Mouse (Mus musculus): ENCODE measurements around the gene Ntm.

Ntm gene

GRCm38 (mm10) chr9:29216528-29216927 is 746.4 kb downstream of the Ntm start:
- no peak for DNase-seq

GRCm38 (mm10) chr9:29215796-29216195 is 747.1 kb downstream of the Ntm start:
- no peak for DNase-seq

- DNase-seq = no peak
Measured at GRCm38 (mm10) chr9:29215241-29215640, 747.7 kb downstream of the Ntm start.

- DNase-seq = no peak
Measured at GRCm38 (mm10) chr9:29209243-29209642, 753.7 kb downstream of the Ntm start.

- DNase-seq = no peak
Measured at GRCm38 (mm10) chr9:29208142-29208541, 754.8 kb downstream of the Ntm start.

GRCm38 (mm10) chr9:29205680-29206079 is 757.3 kb downstream of the Ntm start:
- DNase-seq = no peak

GRCm38 (mm10) chr9:29202196-29202595 is 760.7 kb downstream of the Ntm start:
- DNase-seq = no peak

- no peak for DNase-seq
Measured at GRCm38 (mm10) chr9:29201163-29202053, 761.5 kb downstream of the Ntm start.

GRCm38 (mm10) chr9:29197046-29197445 is 765.9 kb downstream of the Ntm start:
- DNase-seq = no peak

- no peak for DNase-seq
Measured at GRCm38 (mm10) chr9:29194265-29194664, 768.7 kb downstream of the Ntm start.

- no peak for DNase-seq
Measured at GRCm38 (mm10) chr9:29183011-29183410, 779.9 kb downstream of the Ntm start.

GRCm38 (mm10) chr9:29181661-29182060 is 781.3 kb downstream of the Ntm start:
- DNase-seq = no peak

GRCm38 (mm10) chr9:29165731-29166130 is 797.2 kb downstream of the Ntm start:
- no peak for DNase-seq

GRCm38 (mm10) chr9:29161059-29161642 is 801.8 kb downstream of the Ntm start:
- no peak for DNase-seq

- no peak for DNase-seq
Measured at GRCm38 (mm10) chr9:29145901-29146300, 817.0 kb downstream of the Ntm start.

GRCm38 (mm10) chr9:29136039-29136438 is 826.9 kb downstream of the Ntm start:
- no peak for DNase-seq

- no peak for DNase-seq
Measured at GRCm38 (mm10) chr9:29130717-29131292, 832.1 kb downstream of the Ntm start.

GRCm38 (mm10) chr9:29130316-29130715 is 832.6 kb downstream of the Ntm start:
- no peak for DNase-seq

GRCm38 (mm10) chr9:29128416-29128815 is 834.5 kb downstream of the Ntm start:
- no peak for DNase-seq

- DNase-seq = no peak
Measured at GRCm38 (mm10) chr9:29124455-29124854, 838.5 kb downstream of the Ntm start.

GRCm38 (mm10) chr9:29123828-29124227 is 839.1 kb downstream of the Ntm start:
- no peak for DNase-seq

- no peak for DNase-seq
Measured at GRCm38 (mm10) chr9:29117561-29118112, 845.3 kb downstream of the Ntm start.

- DNase-seq = no peak
Measured at GRCm38 (mm10) chr9:29115337-29115736, 847.6 kb downstream of the Ntm start.

GRCm38 (mm10) chr9:29106771-29107170 is 856.2 kb downstream of the Ntm start:
- no peak for DNase-seq
